In the genomic region with DNA sequence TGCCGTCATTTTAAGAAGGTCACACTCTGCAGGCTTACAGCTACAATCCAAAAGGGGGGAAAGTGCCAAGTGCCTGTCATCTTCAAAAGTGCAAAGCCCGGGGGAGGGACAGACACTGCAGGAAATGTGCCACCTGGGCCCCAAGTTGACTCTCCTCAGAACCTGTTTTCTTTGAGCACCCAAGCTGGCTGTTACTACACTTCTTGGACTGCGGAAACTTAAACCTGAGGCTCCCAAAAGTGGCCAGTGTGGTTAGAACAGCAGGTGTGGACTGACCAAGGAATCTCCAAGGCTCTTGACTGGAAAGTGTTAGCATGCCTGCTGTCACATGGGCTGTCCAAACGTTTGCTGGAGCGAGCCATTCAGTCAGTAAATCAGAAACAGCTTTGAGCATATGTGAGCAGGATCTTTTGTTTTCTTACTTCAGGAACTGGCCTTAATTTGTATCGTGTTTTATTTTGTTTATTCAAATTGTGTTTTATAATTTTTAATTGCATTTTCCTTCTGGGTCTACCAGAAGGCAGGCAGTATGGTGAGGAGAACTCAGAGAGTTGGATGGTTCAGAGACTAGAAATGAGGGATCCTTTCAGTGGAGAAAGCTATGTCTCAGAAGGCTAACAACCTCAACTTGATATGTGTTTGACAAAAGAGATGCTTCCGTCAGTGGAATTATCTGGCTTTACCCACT, we compare ENCODE assay signal across 13 mouse cellular contexts.
DNase-seq lines count a peak whose midpoint lies in the region; ATAC-seq and TF ChIP-seq lines count a peak whose summit lies in the region.
"Had no signal": no experiment of that assay in that cellular context is flagged by ENCODE, and none has a peak within 500 bp of the region (broad histone marks: within the 10 kb centered on the region; RNA-seq: fewer than 3 reads in every experiment).

No protein-coding gene starts in this region.

- no peaks in the 10 kb centered on the region for H3K27me3 ChIP-seq in heart, embryonic 13.5 days (replicated peaks)
- H3K27me3 ChIP-seq: limb, embryonic 13.5 days had no signal

- H3K36me3 ChIP-seq in heart, embryonic 13.5 days = no peaks in the 10 kb centered on the region
- H3K36me3 ChIP-seq: limb, embryonic 13.5 days had no signal

- TF ChIP-seq CTCF in brain, embryonic 14.5 days (IDR thresholded peaks at IDR 0.05; ENCODE audit: borderline replicate concordance, extremely low read depth, insufficient read depth, insufficient read length) = no peak

- no peak for ATAC-seq in heart, embryonic 13.5 days (ENCODE audit: extremely low read depth, insufficient number of reproducible peaks, low FRiP score, low TSS enrichment)
- ATAC-seq: CD4-positive, CD25-positive, alpha-beta regulatory T cell, adult 4 months had no signal

- no peak overlapping the region for H3K9ac ChIP-seq in heart, embryonic 13.5 days
- H3K9ac ChIP-seq: limb, embryonic 13.5 days had no signal

- DNase-seq in gastrocnemius, adult 18-20 months (ENCODE audit: low spot score) = peak; percentile 17
- no peak for DNase-seq in gastrocnemius, adult 8-10 months (ENCODE audit: low spot score in 2 of 2)
- peak; percentile 50 for DNase-seq in brain, embryonic 14.5 days (ENCODE audit: low read depth)
- DNase-seq in lung, postnatal 36 days = peak; percentile 45
- no peak for DNase-seq in left cerebral cortex, adult 11 months (ENCODE audit: low spot score)
- no peak for DNase-seq in ovary, postnatal 10 days (ENCODE audit: low spot score)
- no peak for DNase-seq in layer of hippocampus, adult 18-20 months (ENCODE audit: low spot score in 2 of 2)
- DNase-seq: cerebellum, adult 9-10 months; gastrocnemius, postnatal 14 days; spleen, adult 18-20 months had no signal

- H3K4me2 ChIP-seq in heart, embryonic 13.5 days = no peak overlapping the region
- H3K4me2 ChIP-seq: limb, embryonic 13.5 days had no signal

- no peak for TF ChIP-seq POLR2A in brain, embryonic 14.5 days (IDR thresholded peaks at IDR 0.05; ENCODE audit: borderline replicate concordance, extremely low read depth, insufficient read depth, insufficient read length, poor library complexity, severe bottlenecking)

- no peak overlapping the region for H3K4me3 ChIP-seq in heart, embryonic 13.5 days
- H3K4me3 ChIP-seq: limb, embryonic 13.5 days had no signal

- 41% methylated on average over 7 of the region's 7 CpGs for WGBS in heart, embryonic 13.5 days

- H3K27ac ChIP-seq in heart, embryonic 13.5 days (replicated peaks) = peak overlapping the region; percentile 70
- H3K27ac ChIP-seq: limb, embryonic 13.5 days had no signal

- peaks cover 35% of the 10 kb centered on the region for H3K4me1 ChIP-seq in heart, embryonic 13.5 days

- no peaks in the 10 kb centered on the region for H3K9me3 ChIP-seq in heart, embryonic 13.5 days
- H3K9me3 ChIP-seq: limb, embryonic 13.5 days had no signal

Comparison
In these comparisons a context has a peak if more than half of its experiments do, and no peak if none do; other contexts are left out.
1. DNase-seq: peak in gastrocnemius, adult 18-20 months (single experiment), brain, embryonic 14.5 days (single experiment) and lung, postnatal 36 days (single experiment); none in gastrocnemius, adult 8-10 months (0 of 2), left cerebral cortex, adult 11 months (single experiment), ovary, postnatal 10 days (single experiment) and layer of hippocampus, adult 18-20 months (0 of 2).